Mouse (Mus musculus) ovary, postnatal 36 days (tissue): Measurements from ENCODE around the gene Gmeb2.

Experiments
- DNase-seq: peaks from one replicate; pipeline ENCODE4 v3.0.0; 2022; ENCODE audit warnings: low spot score, mixed read lengths

Gmeb2 gene

GRCm38 (mm10) chr2:181227122-181227521 lies 60.7 kb downstream of the Gmeb2 start:
- DNase-seq = no peak

DNA sequence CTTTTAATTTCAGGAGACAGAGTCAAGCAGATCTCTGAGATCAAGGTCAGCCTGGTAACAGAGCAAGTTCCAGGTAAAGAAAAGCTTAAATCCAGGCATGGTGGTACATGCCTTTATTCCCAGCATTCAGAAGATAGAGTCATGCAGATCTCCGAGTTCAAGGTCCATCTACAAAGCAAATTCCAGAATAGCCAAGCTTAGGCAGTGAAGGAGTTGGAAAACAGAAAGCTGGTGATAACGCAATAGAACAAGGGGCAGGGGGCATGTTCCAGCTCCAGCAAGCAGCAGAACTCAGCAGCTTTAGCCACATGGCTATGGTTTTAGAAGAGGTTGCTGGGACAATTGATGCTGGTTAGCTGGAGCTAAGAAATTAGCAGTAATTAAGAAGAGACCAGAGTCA lies 62.8 kb downstream of the Gmeb2 start:
- no peak for DNase-seq

DNA sequence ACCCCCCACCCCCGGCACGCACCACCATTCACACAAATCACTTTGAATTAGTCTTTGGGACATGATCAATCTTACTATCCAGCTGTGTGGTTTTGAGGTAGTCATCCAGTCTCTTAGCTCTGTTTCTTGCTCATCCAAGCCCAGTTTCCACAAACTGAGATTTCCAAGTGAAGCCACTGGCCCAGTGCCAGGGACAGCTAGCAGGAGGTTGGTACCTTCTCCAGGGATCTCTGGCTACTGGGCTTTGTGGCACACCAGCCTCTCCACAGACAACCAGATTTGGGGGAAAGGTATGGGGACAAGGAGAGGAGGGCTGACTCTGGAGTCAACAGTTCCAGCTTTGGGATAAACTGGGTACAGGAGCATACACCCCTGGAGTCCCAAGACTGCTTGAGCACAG lies 67.5 kb downstream of the Gmeb2 start:
- no peak for DNase-seq

DNA sequence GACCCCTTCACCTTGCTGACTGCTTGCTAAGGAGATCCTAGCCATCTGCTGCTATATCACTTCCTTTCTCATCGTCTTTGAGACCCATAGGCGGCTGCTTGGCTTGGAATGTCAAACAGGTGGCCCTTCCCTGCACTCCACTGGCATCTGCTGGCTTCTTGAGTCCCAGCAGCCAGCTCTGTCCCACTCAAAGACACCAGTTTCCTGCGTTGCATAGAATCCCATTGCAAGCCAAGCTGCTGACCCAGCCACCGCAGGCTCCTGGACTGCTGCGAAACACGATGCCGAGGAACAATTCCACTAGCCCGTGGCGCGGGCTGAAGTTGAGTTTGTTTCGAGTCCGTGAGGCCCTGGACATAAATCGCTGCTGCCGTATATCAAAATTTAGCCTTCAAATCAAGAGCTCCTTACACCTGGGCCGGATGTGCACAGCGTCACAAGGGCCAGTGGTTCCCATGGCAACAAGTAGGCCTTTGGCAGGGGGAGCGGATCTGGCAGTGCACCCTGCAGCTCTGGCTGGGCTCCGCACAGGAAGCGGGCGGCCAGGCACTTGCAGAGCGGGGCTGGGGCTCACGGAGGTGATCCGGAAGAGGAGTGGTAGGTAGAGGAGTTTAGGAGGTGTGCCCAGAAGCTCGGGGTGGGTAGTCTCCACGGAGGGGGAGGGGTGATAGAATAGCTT lies 68.2 kb downstream of the Gmeb2 start, which contains the start of gene Fndc11:
TSS of gene Fndc11 (plus strand) at position 476 of the 679 bp plus-strand sequence.
- peak; percentile 67 for DNase-seq

- no peak for DNase-seq
Measured at GRCm38 (mm10) chr2:181218881-181219485, 68.9 kb downstream of the Gmeb2 start.

GRCm38 (mm10) chr2:181216037-181216436 lies 71.8 kb downstream of the Gmeb2 start:
- no peak for DNase-seq

DNA sequence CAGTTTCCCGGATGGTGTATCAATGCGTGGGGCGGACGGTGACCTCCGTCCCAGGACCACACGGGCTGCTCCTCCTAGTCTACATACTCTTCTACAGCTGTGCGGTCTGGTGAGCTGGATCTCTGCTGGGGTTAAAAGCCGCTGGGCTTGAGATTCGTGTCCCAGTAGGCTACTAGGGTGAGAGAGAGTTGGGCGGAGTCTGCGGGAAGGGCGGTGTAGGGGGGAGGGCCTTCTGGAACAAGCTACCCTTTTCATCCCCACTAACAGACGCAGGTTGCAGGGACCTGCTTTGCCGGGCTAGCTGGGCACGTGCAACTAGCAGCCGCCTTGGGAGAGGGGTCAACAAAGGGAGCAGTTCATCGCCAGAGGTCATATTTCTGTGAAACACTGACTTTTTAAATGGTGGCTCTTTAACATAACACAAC lies 74.8 kb downstream of the Gmeb2 start, which contains the start of gene Srms:
TSS of gene Srms (minus strand) at position 165 of the 425 bp plus-strand sequence.
- DNase-seq = peak; percentile 15

GRCm38 (mm10) chr2:181212389-181213020 lies 75.3 kb downstream of the Gmeb2 start:
- DNase-seq = no peak

- no peak for DNase-seq
Measured at GRCm38 (mm10) chr2:181206118-181206517, 81.7 kb downstream of the Gmeb2 start.

DNA sequence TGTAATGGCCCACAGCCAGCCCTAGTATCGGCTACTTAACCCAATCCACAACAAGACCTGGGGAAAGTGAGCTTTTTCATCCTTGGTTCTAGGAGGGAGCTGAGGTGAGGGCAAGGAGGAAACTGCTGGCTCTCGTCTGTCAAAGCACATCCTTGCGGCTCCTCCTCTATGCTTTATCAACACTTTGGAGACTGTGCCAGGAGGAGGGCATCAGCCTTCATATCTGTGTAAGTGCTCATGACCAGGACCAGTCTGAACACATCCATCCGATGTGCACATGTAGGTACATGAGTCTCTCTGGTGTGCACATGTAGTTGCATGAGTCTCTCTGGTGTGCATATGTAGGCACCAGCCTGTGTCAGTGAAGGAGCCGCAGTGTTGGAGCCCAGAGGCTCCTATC lies 82.2 kb downstream of the Gmeb2 start:
- DNase-seq = no peak

GRCm38 (mm10) chr2:181202886-181203285 lies 84.9 kb downstream of the Gmeb2 start:
- no peak for DNase-seq

DNA sequence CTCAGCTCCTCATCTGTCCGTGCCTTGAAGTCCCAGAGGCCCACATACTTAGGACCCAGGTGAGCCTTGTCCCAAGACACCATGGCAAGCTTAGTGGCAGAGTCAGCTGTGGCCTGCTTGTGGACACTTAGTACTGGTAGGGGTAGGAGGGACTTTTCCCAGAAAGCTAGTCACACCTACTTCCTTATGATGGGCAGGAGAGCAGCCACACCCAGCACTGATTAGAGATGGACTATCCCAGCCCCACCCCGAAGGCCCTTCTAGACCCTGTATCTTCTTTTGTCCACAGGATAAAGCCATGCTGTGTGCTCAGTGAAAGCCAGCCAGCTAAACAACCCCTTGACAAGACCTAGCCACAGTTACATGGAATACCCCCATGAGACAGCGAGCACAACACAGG lies 85.4 kb downstream of the Gmeb2 start, which contains the start of gene Ptk6:
TSS of gene Ptk6 (minus strand) at position 368 of the 400 bp plus-strand sequence.
- DNase-seq = no peak

- DNase-seq = no peak
Measured at GRCm38 (mm10) chr2:181201606-181202005, 86.2 kb downstream of the Gmeb2 start.
